Mouse (Mus musculus): Measurements from ENCODE around the gene Gm21518. TPM values are rescaled to one million over a fixed set of nuclear protein-coding genes. Genes with fewer than 3 reads are reported as not detected.
"Not testable (repeated sequence)": the region's sequence is repeated elsewhere in the genome, so short reads cannot be mapped to it uniquely, and the experiment has no call there.

The Gm21518 gene
- total RNA-seq (2014; fragmentation: Nextera tagmentation), result not detected in 2 replicates
- total RNA-seq (2017), result not detected in 2 replicates

DNA sequence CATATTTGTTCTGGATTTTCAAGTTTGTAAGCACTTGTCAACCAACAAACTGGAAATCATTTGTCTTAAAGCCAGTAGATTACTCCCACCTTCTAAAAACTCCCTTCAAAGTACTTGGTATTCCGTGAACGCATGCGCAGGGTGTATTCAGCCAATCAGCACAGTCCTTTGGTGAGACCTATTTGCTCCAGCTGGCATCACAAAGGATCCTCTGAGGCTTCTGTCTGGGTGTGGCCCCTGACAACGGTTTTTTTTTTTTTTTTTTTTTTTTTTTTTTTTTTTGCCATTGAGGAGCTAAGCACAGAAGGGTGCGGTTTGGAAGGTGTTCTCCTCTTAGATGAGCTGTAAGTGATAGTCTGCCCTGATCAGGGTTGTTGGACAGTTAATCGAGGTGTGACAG lies at the start of gene Gm21518:
Gm21518 (plus strand) TSS at position 301 of the 400 bp plus-strand sequence.
- not testable (repeated sequence) for ATAC-seq (replicated peaks; ENCODE audit: poor library complexity, severe bottlenecking)
